Mouse (Mus musculus) kidney, embryonic 16.5 days (tissue): ENCODE data around the gene H60b. TPM values are rescaled to one million over a fixed set of nuclear protein-coding genes. Genes with fewer than 3 reads are reported as not detected.
A peak's percentile ranks its signal among the peaks of the same experiment; 100 is the strongest.
"Not testable (repeated sequence)": the region's sequence is repeated elsewhere in the genome, so short reads cannot be mapped to it uniquely, and the experiment has no call there.

Source experiments
- ATAC-seq: fragments of 200-750 bp; cut with Nextera tagmentation; 2 replicates; pipeline ENCODE4 v1.8.0; 2017; ENCODE audit warnings: moderate TSS enrichment; ENCODE audit not compliant: low FRiP score, low TSS enrichment
- H3K27ac ChIP-seq: fragments of 300-500 bp; sonication (generic); 2 replicates; pipeline ENCODE4 v1.5.1; 2014; ENCODE audit warnings: low read length
- H3K27me3 ChIP-seq: fragments of 300-500 bp; sonication (generic); 2 replicates; pipeline ENCODE4 v1.6.1; 2014; ENCODE audit warnings: low read length, control low read depth, mixed read lengths; ENCODE audit not compliant: insufficient read depth
- H3K36me3 ChIP-seq: fragments of 300-500 bp; sonication (generic); 2 replicates; pipeline ENCODE4 v1.6.1; 2014; ENCODE audit warnings: low read length, control low read depth, mixed read lengths; ENCODE audit not compliant: insufficient read depth
- H3K4me1 ChIP-seq: fragments of 300-500 bp; sonication (generic); 2 replicates; pipeline ENCODE4 v1.6.1; 2014; ENCODE audit warnings: low read length, control low read depth, mixed read lengths; ENCODE audit not compliant: insufficient read depth
- H3K4me2 ChIP-seq: fragments of 300-500 bp; sonication (generic); replicated peaks from 2 replicates; pipeline ENCODE4 v1.6.1; 2014; ENCODE audit warnings: low read depth, low read length
- H3K4me3 ChIP-seq: fragments of 300-500 bp; sonication (generic); 2 replicates; pipeline ENCODE4 v1.5.1; 2014; ENCODE audit warnings: mild to moderate bottlenecking, low read length
- H3K9ac ChIP-seq: fragments of 300-500 bp; sonication (generic); replicated peaks from 2 replicates; pipeline ENCODE4 v1.6.1; 2014; ENCODE audit warnings: low read length
- H3K9me3 ChIP-seq: fragments of 300-500 bp; sonication (generic); 2 replicates; pipeline ENCODE4 v1.6.1; 2016; ENCODE audit warnings: low read length, control low read depth
- WGBS: fragments of 180-500 bp; shearing (Covaris S2); extraction: QIAGEN DNeasy Blood & Tissue Kit; methylation state at CpG from one replicate; pipeline ENCODE4 v1.1.7; 2014; 5-methylcytosine and 5-hydroxymethylcytosine counted together
- polyA plus RNA-seq: library from polyadenylated mRNA; unstranded; fragments of >200 nt; fragmentation: Nextera tagmentation; extraction: Ambion mirVana; gene quantifications from 2 replicates; pipeline ENCODE4 v1.2.1, GENCODE M21; 2015

Gene H60b
- polyA plus RNA-seq = 1.5 and 1.7 TPM in 2 replicates

GRCm38 (mm10) chr10:22158310-22158999 lies at the start of gene H60b, which contains the start of gene Raet1e:
Gene H60b, plus strand, starts transcription at chr10:22158586.
Gene Raet1e, plus strand, starts transcription at chr10:22158569.
- Histone ChIP-seq H3K4me3 (peak within 1 kb of the TSS; percentile 48), H3K4me2 (peak within 1 kb of the TSS; percentile 57), H3K27me3 (peaks cover 51% of the 10 kb centered on the region), H3K9ac (peak within 1 kb of the TSS; percentile 14; the same call in 1 of the 2 replicates)
- not testable (repeated sequence) for H3K27ac ChIP-seq, H3K4me1 ChIP-seq, H3K9me3 ChIP-seq, H3K36me3 ChIP-seq
- WGBS = under 1% methylated on average over 35 of the region's 48 CpGs
- peak; percentile 88 for ATAC-seq

- H3K4me2 ChIP-seq = peak overlapping the region; percentile 69
- peak overlapping the region; percentile 46 for H3K4me3 ChIP-seq
- peak overlapping the region; percentile 65 for H3K9ac ChIP-seq
- H3K36me3 ChIP-seq = no peaks in the 10 kb centered on the region
- ATAC-seq = peak; percentile 81
- H3K9me3 ChIP-seq = no peaks in the 10 kb centered on the region
- 1% methylated on average over 19 of the region's 19 CpGs for WGBS
- no peaks in the 10 kb centered on the region for H3K27me3 ChIP-seq
- H3K27ac ChIP-seq = no peak overlapping the region
- no peaks in the 10 kb centered on the region for H3K4me1 ChIP-seq
Observed at GRCm38 (mm10) chr10:22140665-22141280, 17.6 kb upstream of the H60b start.

GRCm38 (mm10) chr10:22142194-22142593 lies 16.2 kb upstream of the H60b start:
- not testable (repeated sequence) for H3K27ac ChIP-seq, ATAC-seq, H3K9me3 ChIP-seq, H3K4me1 ChIP-seq, H3K4me2 ChIP-seq, H3K9ac ChIP-seq, H3K4me3 ChIP-seq, H3K27me3 ChIP-seq, H3K36me3 ChIP-seq
- WGBS = 87% methylated on average over 1 of the region's 1 CpGs

GRCm38 (mm10) chr10:22142926-22143325 lies 15.5 kb upstream of the H60b start:
- Histone ChIP-seq H3K4me1 (no peaks in the 10 kb centered on the region), H3K27me3 (no peaks in the 10 kb centered on the region), H3K27ac (no peak overlapping the region), H3K4me3 (no peak overlapping the region), H3K4me2 (no peak overlapping the region), H3K9ac (no peak overlapping the region), H3K9me3 (no peaks in the 10 kb centered on the region), H3K36me3 (no peaks in the 10 kb centered on the region)
- ATAC-seq = no peak
- WGBS = 79% methylated on average over 5 of the region's 5 CpGs

GRCm38 (mm10) chr10:22148441-22149072 lies 9.8 kb upstream of the H60b start:
- Histone ChIP-seq H3K9me3 (no peaks in the 10 kb centered on the region), H3K9ac (peak overlapping the region; percentile 87), H3K4me3 (peak overlapping the region; percentile 75), H3K4me1 (peaks cover 9% of the 10 kb centered on the region), H3K27ac (peak overlapping the region; percentile 76), H3K4me2 (peak overlapping the region; percentile 99), H3K27me3 (peaks cover 18% of the 10 kb centered on the region), H3K36me3 (no peaks in the 10 kb centered on the region)
- ATAC-seq = peak; percentile 94
- WGBS = 0% methylated on average over 48 of the region's 50 CpGs

- 0% methylated on average over 37 of the region's 37 CpGs for WGBS
Observed at GRCm38 (mm10) chr10:22149073-22149690, 9.2 kb upstream of the H60b start, which contains the start of gene E030030I06Rik. Gene E030030I06Rik, minus strand, starts transcription at chr10:22149270.

GRCm38 (mm10) chr10:22149691-22150465 lies 8.5 kb upstream of the H60b start:
- under 1% methylated on average over 50 of the region's 50 CpGs for WGBS
- peaks cover 9% of the 10 kb centered on the region for H3K4me1 ChIP-seq
- no peaks in the 10 kb centered on the region for H3K9me3 ChIP-seq
- H3K36me3 ChIP-seq = no peaks in the 10 kb centered on the region
- ATAC-seq = peak; percentile 33; the same call in 1 of the 2 replicates
- H3K27me3 ChIP-seq = peaks cover 23% of the 10 kb centered on the region
- H3K4me3 ChIP-seq = peak overlapping the region; percentile 75
- peak overlapping the region; percentile 99 for H3K4me2 ChIP-seq
- H3K9ac ChIP-seq = peak overlapping the region; percentile 87
- no peak overlapping the region for H3K27ac ChIP-seq

More at GRCm38 (mm10) chr10:22149073-22149690, 9.2 kb upstream of the H60b start, which contains the start of gene E030030I06Rik:
- Histone ChIP-seq H3K9me3 (no peaks in the 10 kb centered on the region), H3K9ac (peak within 1 kb of the TSS; percentile 87), H3K27ac (peak within 1 kb of the TSS; percentile 76), H3K4me1 (peaks cover 9% of the 10 kb centered on the region), H3K4me2 (peak within 1 kb of the TSS; percentile 99), H3K4me3 (peak within 1 kb of the TSS; percentile 75), H3K27me3 (peaks cover 21% of the 10 kb centered on the region), H3K36me3 (no peaks in the 10 kb centered on the region)
- ATAC-seq = peak; percentile 39

- H3K36me3 ChIP-seq = no peaks in the 10 kb centered on the region
- no peaks in the 10 kb centered on the region for H3K9me3 ChIP-seq
- under 1% methylated on average over 27 of the region's 27 CpGs for WGBS
- peak overlapping the region; percentile 75 for H3K4me3 ChIP-seq
- H3K9ac ChIP-seq = no peak overlapping the region
- H3K4me2 ChIP-seq = peak overlapping the region; percentile 99
- H3K27me3 ChIP-seq = peaks cover 29% of the 10 kb centered on the region
- no peak for ATAC-seq
- no peak overlapping the region for H3K27ac ChIP-seq
- peaks cover 9% of the 10 kb centered on the region for H3K4me1 ChIP-seq
Observed at GRCm38 (mm10) chr10:22150593-22150992, 7.8 kb upstream of the H60b start.
